In the genomic region with DNA sequence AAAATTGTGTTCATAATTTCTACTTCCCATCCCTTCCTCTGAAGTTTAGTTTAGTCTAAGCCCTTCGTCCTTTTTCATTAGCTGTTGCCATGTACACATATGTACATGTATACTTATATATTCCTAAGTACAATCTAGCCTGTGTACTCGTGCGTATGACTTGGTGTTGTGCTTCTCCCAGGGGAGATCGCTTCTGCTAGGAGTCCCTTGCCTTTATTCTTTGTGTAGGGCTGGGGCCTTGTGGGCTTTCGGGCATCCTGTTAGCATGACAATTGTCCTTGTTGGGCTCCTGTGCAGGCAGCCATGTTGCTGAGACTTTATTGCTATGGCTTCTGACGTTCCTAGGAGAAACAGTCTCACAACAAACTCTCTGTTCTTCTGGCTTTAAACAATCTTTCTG, we compare ENCODE assay signal across 11 mouse cellular contexts. TPM values are rescaled to one million over a fixed set of nuclear protein-coding genes. Genes with fewer than 3 reads are reported as not detected.
DNase-seq lines count a peak whose midpoint lies in the region; ATAC-seq and TF ChIP-seq lines count a peak whose summit lies in the region.
"Had no signal": no experiment of that assay in that cellular context is flagged by ENCODE, and none has a peak within 500 bp of the region (broad histone marks: within the 10 kb centered on the region; RNA-seq: fewer than 3 reads in every experiment).

No protein-coding gene starts in this region.

- H3K9ac ChIP-seq in kidney, embryonic 15.5 days: no peak overlapping the region
- H3K9ac ChIP-seq in CH12.LX (ENCODE audit: insufficient read depth, low read depth): peak overlapping the region; percentile 57
- no peak overlapping the region for H3K9ac ChIP-seq in hindbrain, embryonic 11.5 days (ENCODE audit: low read depth, low read length)
- H3K9ac ChIP-seq: liver, embryonic 13.5 days had no signal

- peaks cover 18% of the 10 kb centered on the region for H3K4me1 ChIP-seq in kidney, embryonic 15.5 days
- H3K4me1 ChIP-seq in CH12.LX (ENCODE audit: control insufficient read depth in 1 of 2, insufficient read depth in 2 of 2): peaks cover 7 to 25% of the 10 kb centered on the region in 2 experiments; a peak in 3 of 4 replicates
- no peaks in the 10 kb centered on the region for H3K4me1 ChIP-seq in hindbrain, embryonic 11.5 days (replicated peaks; ENCODE audit: control insufficient read depth, insufficient read depth, low read length)

- H3K79me2 ChIP-seq in CH12.LX (replicated peaks; ENCODE audit: control insufficient read depth, extremely low read depth, insufficient read depth, poor library complexity, severe bottlenecking): no peaks in the 10 kb centered on the region

- H3K36me3 ChIP-seq in kidney, embryonic 15.5 days: no peaks in the 10 kb centered on the region
- H3K36me3 ChIP-seq in CH12.LX (replicated peaks in 1 of 2; ENCODE audit: control insufficient read depth in 1 of 2, insufficient read depth in 1 of 2, low read length in 1 of 2): no peaks in the 10 kb centered on the region
- no peaks in the 10 kb centered on the region for H3K36me3 ChIP-seq in hindbrain, embryonic 11.5 days (ENCODE audit: control insufficient read depth, insufficient read depth, low read length)
- H3K36me3 ChIP-seq: liver, embryonic 13.5 days had no signal

- TF ChIP-seq RAD21 in CH12.LX (IDR thresholded peaks at IDR 0.05; ENCODE audit: low read depth, low read length): no peak

- no peaks in the 10 kb centered on the region for H3K27me3 ChIP-seq in kidney, embryonic 15.5 days
- no peaks in the 10 kb centered on the region for H3K27me3 ChIP-seq in CH12.LX (replicated peaks)
- H3K27me3 ChIP-seq in hindbrain, embryonic 11.5 days (ENCODE audit: control insufficient read depth, insufficient read depth, low read length): no peaks in the 10 kb centered on the region

- TF ChIP-seq POLR2A in CH12.LX (IDR thresholded peaks at IDR 0.05; ENCODE audit: low read depth, low read length): no peak

- in situ Hi-C loops in CH12.LX (cut with MboI; ENCODE audit: low pct_ligation_motif_present, low pct_unique_long_range_greater_than_20kb, low sequenced_read_pairs): no loop called here

- no peak overlapping the region for H3K4me3 ChIP-seq in kidney, embryonic 15.5 days (replicated peaks)
- peak overlapping the region; percentile 35 to 61 (median 47) for H3K4me3 ChIP-seq in CH12.LX (replicated peaks in 1 of 3; ENCODE audit: low read depth in 2 of 3, low read length in 2 of 3, poor library complexity in 1 of 3)
- no peak overlapping the region for H3K4me3 ChIP-seq in hindbrain, embryonic 11.5 days (ENCODE audit: low read depth, low read length)
- H3K4me3 ChIP-seq: liver, embryonic 13.5 days had no signal

- H3K4me2 ChIP-seq in kidney, embryonic 15.5 days: peak overlapping the region; percentile 71
- H3K4me2 ChIP-seq in CH12.LX (ENCODE audit: insufficient read depth, low read depth, poor library complexity, severe bottlenecking): peak overlapping the region; percentile 72
- no peak overlapping the region for H3K4me2 ChIP-seq in hindbrain, embryonic 11.5 days (replicated peaks; ENCODE audit: low read depth, low read length)

- H3K27ac ChIP-seq in kidney, embryonic 15.5 days: peak overlapping the region; percentile 33; the same call in 1 of the 2 replicates
- H3K27ac ChIP-seq in CH12.LX (ENCODE audit: insufficient read depth, low read depth): peak overlapping the region; percentile 89
- no peak overlapping the region for H3K27ac ChIP-seq in hindbrain, embryonic 11.5 days (ENCODE audit: low read depth, low read length)
- H3K27ac ChIP-seq: liver, embryonic 13.5 days had no signal

- ATAC-seq in kidney, embryonic 15.5 days (replicated peaks; ENCODE audit: low FRiP score): no peak
- ATAC-seq in hindbrain, embryonic 11.5 days (ENCODE audit: low FRiP score): no peak

- no peak for TF ChIP-seq EP300 in CH12.LX (IDR thresholded peaks at IDR 0.05; ENCODE audit: low read length)

- TF ChIP-seq CTCF in CH12.LX (conservative IDR thresholded peaks at IDR 0.05 in 1 of 2, IDR thresholded peaks at IDR 0.05 in 1 of 2; ENCODE audit: low read depth in 2 of 2, low read length in 2 of 2): no peak

- DNase-seq in kidney, postnatal 25 days: no peak
- DNase-seq in 3T3-L1 (ENCODE audit: low read depth, low spot score) (peak; percentile 35), CH12.LX (ENCODE audit: extremely low read depth) (peak; percentile 70)
- peak; percentile 55 for DNase-seq in hindbrain, embryonic 11.5 days (ENCODE audit: low spot score)
- DNase-seq in right cerebral cortex, postnatal 14 days: no peak
- no peak for DNase-seq in frontal cortex, postnatal 10 days (ENCODE audit: low spot score in 2 of 2)
- DNase-seq: cerebellum, adult 11 months; layer of hippocampus, postnatal 36 days; liver, embryonic 13.5 days; right cerebral cortex, postnatal 25 days had no signal

- dilution Hi-C loops in CH12.LX (cut with MboI; ENCODE audit: extremely low pct_ligation_motif_present, extremely low pct_unique_long_range_greater_than_20kb, low sequenced_read_pairs): no loop called here

- no peaks in the 10 kb centered on the region for H3K9me3 ChIP-seq in kidney, embryonic 15.5 days (replicated peaks)
- H3K9me3 ChIP-seq in CH12.LX (replicated peaks; ENCODE audit: low read length): no peaks in the 10 kb centered on the region
- no peaks in the 10 kb centered on the region for H3K9me3 ChIP-seq in hindbrain, embryonic 11.5 days (ENCODE audit: control insufficient read depth, low read length)
- H3K9me3 ChIP-seq: liver, embryonic 13.5 days had no signal

- 31% methylated on average over 6 of the region's 6 CpGs for WGBS in kidney, embryonic 15.5 days
- 18% methylated on average over 6 of the region's 6 CpGs for WGBS in hindbrain, embryonic 11.5 days

TF ChIP-seq in CH12.LX, 34 proteins besides CTCF, POLR2A, EP300 and RAD21:
- TF ChIP-seq ZKSCAN1 (IDR thresholded peaks at IDR 0.05; ENCODE audit: borderline replicate concordance, low read depth, low read length) (no peak), E2F4 (IDR thresholded peaks at IDR 0.05; ENCODE audit: insufficient replicate concordance, low read depth, low read length) (no peak), GABPA (IDR thresholded peaks at IDR 0.05; ENCODE audit: insufficient replicate concordance, low read depth, low read length) (no peak), UBTF (IDR thresholded peaks at IDR 0.05; ENCODE audit: low read depth, low read length) (no peak), TCF12 (IDR thresholded peaks at IDR 0.05; ENCODE audit: low read depth, low read length) (peak; percentile 34; the same call in 1 of the 2 replicates), SIN3A (IDR thresholded peaks at IDR 0.05; ENCODE audit: low read length) (peak; percentile 49; the same call in 1 of the 2 replicates), MYC (IDR thresholded peaks at IDR 0.05; ENCODE audit: low read depth, low read length) (0 out of 2 replicates have a peak, but pooled peaks have one; percentile 18), IRF4 (IDR thresholded peaks at IDR 0.05; ENCODE audit: low read depth, low read length) (0 out of 2 replicates have a peak, but pooled peaks have one; percentile 19), NRF1 (IDR thresholded peaks at IDR 0.05; ENCODE audit: low read depth, low read length) (0 out of 2 replicates have a peak, but pooled peaks have one; percentile 17), USF2 (conservative IDR thresholded peaks at IDR 0.05; ENCODE audit: low read depth, low read length) (no peak), ELF1 (IDR thresholded peaks at IDR 0.05; ENCODE audit: low read depth, low read length) (no peak), ZNF384 (IDR thresholded peaks at IDR 0.05; ENCODE audit: low read depth, low read length) (no peak), MAZ (IDR thresholded peaks at IDR 0.05; ENCODE audit: low read depth, low read length) (no peak), CHD1 (IDR thresholded peaks at IDR 0.05; ENCODE audit: low read depth, low read length) (peak; percentile 44; the same call in 1 of the 2 replicates), USF1 (IDR thresholded peaks at IDR 0.05; ENCODE audit: low read depth, low read length) (no peak), TBP (conservative IDR thresholded peaks at IDR 0.05; ENCODE audit: low read depth, low read length) (no peak; the same call in 1 of the 2 replicates), BHLHE40 (IDR thresholded peaks at IDR 0.05; ENCODE audit: low read depth, low read length) (peak; percentile 67), ZMIZ1 (IDR thresholded peaks at IDR 0.05; ENCODE audit: low read depth, low read length) (peak; percentile 33; the same call in 1 of the 2 replicates), HCFC1 (IDR thresholded peaks at IDR 0.05; ENCODE audit: low read depth, low read length) (peak; percentile 42; the same call in 1 of the 2 replicates), MEF2A (IDR thresholded peaks at IDR 0.05; ENCODE audit: borderline replicate concordance, low read depth, low read length) (no peak), JUND (conservative IDR thresholded peaks at IDR 0.05; ENCODE audit: low read depth, low read length) (no peak)
TF ChIP-seq in CH12.LX: peak in this region for 9.

RNA-seq across cellular contexts. Expression of a gene that starts 7.1 kb away (rescaled TPM):
- polyA plus RNA-seq in kidney, embryonic 15.5 days (2015; fragmentation: Nextera tagmentation; extraction: Ambion mirVana): 16.7 and 16.8 TPM in 2 replicates
- total RNA-seq in CH12.LX (2012; rRNA removed) (44.2 and 46.4 TPM in 2 replicates), CH12.LX (2014; rRNA removed) (33.1 and 34.9 TPM in 2 replicates)
- polyA plus RNA-seq in CH12.LX (2012; ENCODE audit: insufficient read length, low read depth): 70.8 and 73.5 TPM in 2 replicates
- 10.4 and 10.9 TPM in 2 replicates for polyA plus RNA-seq in hindbrain, embryonic 11.5 days (2014; fragmentation: Nextera tagmentation; extraction: Ambion mirVana)

RNA-seq across cellular contexts. Expression of a gene that starts 10.4 kb away (rescaled TPM):
- 330 and 331 TPM in 2 replicates for polyA plus RNA-seq in kidney, embryonic 15.5 days (2015; fragmentation: Nextera tagmentation; extraction: Ambion mirVana)
- total RNA-seq in CH12.LX (2012; rRNA removed): 154 and 173 TPM in 2 replicates
- 165 and 171 TPM in 2 replicates for total RNA-seq in CH12.LX (2014; rRNA removed)
- polyA plus RNA-seq in CH12.LX (2012; ENCODE audit: insufficient read length, low read depth): 184 and 194 TPM in 2 replicates
- polyA plus RNA-seq in hindbrain, embryonic 11.5 days (2014; fragmentation: Nextera tagmentation; extraction: Ambion mirVana): 344 and 359 TPM in 2 replicates

RNA-seq across cellular contexts. Expression of a gene that starts 28.7 kb away (rescaled TPM):
- 6.1 and 7.9 TPM in 2 replicates for polyA plus RNA-seq in kidney, embryonic 15.5 days (2015; fragmentation: Nextera tagmentation; extraction: Ambion mirVana)
- total RNA-seq in CH12.LX (2012; rRNA removed) (9.8 and 13.1 TPM in 2 replicates), CH12.LX (2014; rRNA removed) (5.7 and 6.0 TPM in 2 replicates)
- 12.2 and 13.6 TPM in 2 replicates for polyA plus RNA-seq in CH12.LX (2012; ENCODE audit: insufficient read length, low read depth)
- 4.9 TPM in 2 replicates for polyA plus RNA-seq in hindbrain, embryonic 11.5 days (2014; fragmentation: Nextera tagmentation; extraction: Ambion mirVana)

Comparison
In these comparisons a context has a peak if more than half of its experiments do, and no peak if none do; other contexts are left out.
1. H3K4me3 ChIP-seq: peak in CH12.LX (3 of 3); none in kidney, embryonic 15.5 days (single experiment) and hindbrain, embryonic 11.5 days (single experiment).
2. DNase-seq: peak in 3T3-L1 (single experiment), CH12.LX (single experiment) and hindbrain, embryonic 11.5 days (single experiment); none in kidney, postnatal 25 days (0 of 2), right cerebral cortex, postnatal 14 days (single experiment) and frontal cortex, postnatal 10 days (0 of 2).